Mouse (Mus musculus): ENCODE results near the gene Cep63. TPM values are rescaled to one million over a fixed set of nuclear protein-coding genes. Genes with fewer than 3 reads are reported as not detected.

The Cep63 gene
- total RNA-seq, 4 experiments from 2014 or later: 26.7 to 34.7 (median 31.2) TPM

DNA sequence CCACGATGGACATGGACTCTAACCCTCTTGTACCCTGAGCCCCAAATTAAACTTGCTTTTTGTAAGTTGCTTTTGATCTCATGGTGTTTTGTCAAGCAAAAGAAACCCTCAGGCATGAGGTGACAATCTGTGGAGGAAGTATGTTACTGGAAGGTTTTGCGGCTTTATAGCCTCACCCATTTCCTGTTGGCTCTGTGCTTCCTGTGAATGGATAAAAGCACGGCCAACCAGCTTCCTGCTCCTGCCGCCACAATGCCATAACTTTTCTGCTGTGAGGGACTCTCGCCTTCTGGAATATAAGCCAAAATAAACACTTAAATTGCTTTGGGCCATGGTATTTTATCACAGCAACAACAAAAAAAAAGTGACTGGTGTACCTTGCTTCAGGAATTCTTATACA, 48.9 kb downstream of the Cep63 start:
- no peak for DNase-seq (ENCODE audit: low spot score in 2 of 2)

DNA sequence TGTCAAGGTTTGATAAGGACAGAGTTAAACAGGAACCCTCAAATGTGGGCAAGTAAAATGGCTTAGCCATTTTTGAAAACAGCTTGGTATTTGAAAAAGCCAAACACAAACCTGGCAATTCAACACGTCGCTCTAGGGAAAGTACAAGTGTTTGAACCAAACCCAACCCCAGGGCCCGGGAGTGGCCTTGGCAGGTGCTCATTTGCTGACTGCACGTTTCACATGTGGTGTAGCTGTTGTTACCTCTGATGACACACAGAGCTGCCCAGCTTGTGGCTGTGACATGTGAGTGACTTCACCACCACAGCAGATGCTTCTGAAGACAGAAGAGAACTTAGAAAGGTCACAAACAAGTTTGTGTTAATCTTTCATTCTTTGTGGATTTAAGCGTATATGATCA, 53.4 kb downstream of the Cep63 start:
- no peak for DNase-seq (ENCODE audit: low spot score in 2 of 2)

DNA sequence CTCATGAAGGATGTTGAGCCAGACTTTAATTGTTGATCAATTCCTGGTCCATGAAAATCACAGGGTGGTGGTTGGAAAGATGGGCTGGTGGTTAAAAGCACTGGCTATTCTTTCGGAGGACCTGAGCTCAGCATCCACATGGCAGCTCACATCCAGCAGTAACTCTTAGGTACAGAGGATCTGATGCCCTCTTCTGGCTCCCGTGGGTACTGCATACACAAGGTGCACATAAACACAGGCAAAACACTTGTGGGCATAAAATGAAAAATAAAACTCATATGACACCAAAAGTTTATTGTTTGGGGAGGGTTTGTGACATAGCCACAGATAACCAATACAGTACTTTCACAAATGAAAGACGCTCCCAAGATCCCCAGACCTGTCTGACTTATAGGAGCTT, 67.9 kb downstream of the Cep63 start:
- no peak for DNase-seq (ENCODE audit: low spot score in 2 of 2)

DNA sequence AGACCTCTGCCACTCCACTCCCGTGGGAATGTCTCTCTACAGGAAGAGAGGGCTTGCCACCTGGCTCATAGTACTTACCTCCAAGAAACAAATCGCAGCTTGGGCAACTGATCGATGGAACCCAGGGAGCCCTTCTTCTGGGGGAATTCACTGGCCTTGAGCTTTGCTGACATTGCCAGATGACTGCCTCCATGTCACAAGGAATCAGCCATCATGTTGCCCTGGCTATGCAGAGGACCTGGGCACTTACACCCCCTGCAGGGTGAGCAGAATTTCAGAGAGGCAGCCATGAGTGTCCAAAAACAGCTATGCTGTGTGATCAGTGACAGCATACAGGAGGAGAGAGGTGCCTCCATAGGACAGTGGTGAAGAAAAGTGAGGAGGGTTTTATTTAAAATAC, 72.6 kb downstream of the Cep63 start:
- DNase-seq (ENCODE audit: low spot score in 2 of 2): no peak

DNA sequence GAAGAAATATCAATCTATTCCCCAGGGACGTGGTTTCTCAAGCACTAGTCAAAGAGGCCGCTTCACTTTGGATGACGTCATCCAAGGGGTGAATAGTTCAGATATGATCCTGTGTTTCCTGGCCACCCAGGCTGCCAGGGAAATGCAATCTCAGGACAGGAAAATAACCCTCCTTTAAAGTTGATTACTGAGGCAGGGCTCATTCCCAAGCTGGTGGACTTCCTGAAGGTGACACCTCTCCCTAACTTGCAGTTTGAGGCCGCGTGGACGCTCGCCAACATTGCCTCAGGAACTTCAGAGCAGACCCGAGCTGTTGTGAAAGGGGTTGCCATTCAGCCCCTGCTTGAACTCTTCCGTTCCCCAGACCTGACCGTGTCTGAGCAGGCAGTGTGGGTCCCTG, 74.6 kb downstream of the Cep63 start:
- DNase-seq (ENCODE audit: low spot score in 2 of 2): no peak

DNA sequence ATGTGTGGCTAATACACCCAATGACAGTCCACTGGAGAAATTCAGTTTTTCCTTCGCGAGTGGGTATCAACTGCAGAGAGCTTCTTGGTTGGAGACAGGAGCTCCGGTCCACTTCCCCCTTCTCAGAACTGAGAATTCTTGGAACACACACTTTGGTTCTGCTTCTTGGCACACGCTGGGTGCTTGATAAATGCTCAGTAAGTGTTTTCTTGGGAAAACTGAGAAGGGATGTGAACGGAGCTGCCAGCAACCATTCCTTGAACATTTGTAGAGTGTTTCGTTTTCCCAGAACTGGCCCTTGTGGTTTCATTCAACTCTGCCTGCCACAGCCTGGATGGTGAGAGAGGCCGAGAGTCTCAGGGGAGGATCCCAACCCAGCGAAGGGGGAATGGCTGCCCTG, 77.1 kb downstream of the Cep63 start:
- DNase-seq (ENCODE audit: low spot score in 2 of 2): no peak

DNA sequence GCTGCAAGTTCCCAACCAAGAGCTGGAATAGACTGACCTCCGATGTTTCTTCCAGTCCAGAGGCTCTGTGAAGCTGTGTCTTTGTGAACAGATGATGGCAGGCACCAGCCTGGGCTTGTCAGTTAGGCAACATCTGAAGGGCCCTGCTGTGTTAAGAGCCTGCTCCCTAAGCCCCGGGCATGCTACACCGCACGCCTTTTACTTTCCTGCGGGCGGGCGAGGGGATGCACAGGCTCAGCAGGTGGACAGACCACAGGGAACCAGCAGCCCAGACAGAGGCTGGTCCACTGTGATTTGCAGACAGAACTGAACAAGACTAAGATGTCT, 79.3 kb downstream of the Cep63 start:
- no peak for DNase-seq (ENCODE audit: low spot score in 2 of 2)

DNA sequence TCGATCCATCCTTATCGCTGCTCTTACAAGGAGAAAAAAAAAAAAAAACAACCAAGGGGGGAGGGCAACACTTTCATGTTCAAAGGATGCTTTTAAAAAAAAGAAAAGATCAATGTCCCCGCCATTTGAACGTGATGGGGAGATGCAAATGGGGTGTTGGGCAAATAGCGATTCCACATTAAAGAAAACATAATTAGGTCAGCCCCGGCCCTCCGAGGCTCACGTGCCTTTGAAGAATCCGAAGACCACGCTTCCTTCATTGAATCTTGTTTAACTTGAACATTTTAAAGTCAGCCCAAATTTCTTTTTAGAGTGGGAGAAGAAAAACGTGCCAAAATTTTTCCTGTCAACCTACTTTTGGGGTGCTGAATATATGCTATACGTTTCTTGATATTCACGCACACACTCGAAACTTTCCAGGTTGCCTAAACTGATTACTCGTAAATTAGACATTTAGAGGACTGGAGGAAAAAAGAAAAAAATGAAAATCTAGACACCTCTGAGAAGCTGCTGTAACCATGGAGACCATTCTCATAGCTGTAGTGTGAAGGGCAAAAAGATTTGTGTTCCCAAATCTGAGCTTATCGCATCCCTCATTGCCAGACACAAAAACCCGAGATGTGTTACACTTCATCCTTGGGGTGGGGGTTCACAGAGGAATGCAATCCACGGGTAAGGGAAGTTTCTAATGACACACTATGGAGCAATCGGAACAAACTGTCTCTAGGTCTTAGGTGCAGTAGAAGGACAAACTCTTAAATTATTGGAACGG, 79.9 kb downstream of the Cep63 start:
- no peak for DNase-seq (ENCODE audit: low spot score in 2 of 2)

DNA sequence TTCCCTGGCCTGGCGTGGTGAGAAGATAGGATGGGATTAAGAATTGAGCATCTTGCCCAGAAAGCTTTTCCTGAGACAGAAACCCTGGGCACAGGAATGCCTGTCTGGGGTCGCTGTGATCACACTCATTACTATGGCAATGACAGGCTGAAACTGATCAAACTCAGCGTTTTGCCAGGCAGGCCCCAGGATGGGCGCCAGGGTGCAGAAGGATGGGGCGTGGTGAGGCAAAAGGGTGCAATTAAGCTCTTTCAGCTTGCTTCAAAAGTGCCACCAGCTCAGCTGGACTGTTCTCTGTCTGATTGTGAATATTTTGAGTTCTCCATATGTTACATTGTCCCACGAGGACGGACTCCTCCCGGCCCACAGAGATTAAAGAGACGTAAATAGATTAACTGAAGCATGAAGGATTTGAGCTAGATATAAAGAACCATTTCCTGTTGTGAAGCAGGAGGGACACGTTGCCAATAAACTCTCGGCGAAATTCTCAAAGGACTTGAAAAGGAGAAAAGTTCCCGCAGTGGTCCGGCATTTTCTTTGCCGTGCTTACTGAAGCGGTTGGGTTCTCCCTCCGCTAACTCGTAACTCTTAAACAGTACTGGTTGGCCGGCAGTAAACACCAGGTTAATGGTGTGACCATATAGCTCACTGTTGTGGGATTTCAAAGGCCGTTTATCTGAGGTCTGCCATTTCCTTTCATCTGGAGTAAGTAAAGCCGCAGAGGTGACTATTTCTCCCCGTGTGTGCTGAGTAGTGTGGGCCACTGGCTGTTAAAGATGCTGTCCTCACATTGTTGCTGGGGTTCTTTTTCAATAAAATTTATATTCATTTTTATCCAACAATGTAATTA, 80.7 kb downstream of the Cep63 start:
- no peak for DNase-seq (ENCODE audit: low spot score in 2 of 2)

DNA sequence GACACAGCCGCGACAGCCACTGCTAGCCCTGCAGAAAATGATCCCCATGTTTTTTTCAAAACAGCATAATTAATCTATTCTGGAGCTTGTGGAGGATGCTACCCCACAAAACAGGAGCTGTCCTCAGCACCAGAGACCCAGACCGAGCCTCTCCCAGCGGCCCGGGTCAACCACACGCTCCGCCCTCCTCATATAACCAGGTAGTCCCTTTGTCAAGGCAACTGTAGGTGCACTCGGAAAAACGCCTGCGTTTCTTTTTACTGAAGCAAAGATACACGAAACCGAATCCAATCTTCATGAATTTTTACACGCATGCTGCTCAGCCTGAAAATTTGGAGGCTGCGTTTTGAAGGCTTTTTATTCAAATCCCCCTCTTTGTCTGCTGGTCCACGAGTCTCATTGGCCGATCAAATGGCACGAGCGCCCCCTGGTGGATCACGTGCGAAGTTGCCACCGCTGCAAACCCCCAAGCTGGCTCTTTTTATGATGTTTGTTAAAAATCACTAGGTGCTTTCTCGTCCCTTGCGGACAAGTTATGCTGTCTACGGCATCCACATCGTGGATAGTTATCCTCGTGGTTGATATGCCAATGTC, 81.5 kb downstream of the Cep63 start:
- peak; percentile 79 to 89 for DNase-seq (ENCODE audit: low spot score in 2 of 2)

DNA sequence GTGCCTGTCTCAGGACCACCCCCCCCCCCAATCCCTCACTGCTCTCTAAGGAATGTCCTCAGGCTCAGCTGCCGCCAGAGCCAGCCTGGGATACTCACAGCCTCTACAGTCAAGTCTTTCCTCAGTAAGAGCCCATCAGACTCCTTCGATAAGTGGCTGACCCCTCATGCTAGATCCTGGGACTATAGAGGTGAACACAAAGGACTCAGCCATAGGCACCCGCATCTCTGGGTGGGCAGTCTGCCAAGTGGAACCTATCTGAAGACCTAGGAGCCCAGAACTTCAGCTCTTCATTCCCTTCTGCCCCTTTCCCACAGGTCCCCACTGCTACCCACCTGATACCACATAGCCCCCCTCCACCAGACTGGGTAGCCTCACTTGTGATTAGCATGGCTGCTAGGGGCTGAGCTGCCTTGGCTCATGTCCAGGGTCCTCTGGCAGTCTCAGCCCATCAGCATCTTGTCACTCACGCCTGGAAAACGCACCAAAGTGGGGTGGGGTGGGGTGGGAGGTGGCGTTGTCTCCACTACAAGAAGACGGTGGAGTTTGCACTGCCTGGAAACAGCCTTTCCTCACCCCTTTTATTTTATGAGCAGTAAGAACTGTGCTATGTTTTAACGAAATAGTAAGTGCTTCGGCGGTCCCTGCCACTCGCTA, 82.1 kb downstream of the Cep63 start:
- DNase-seq (ENCODE audit: low spot score in 2 of 2): no peak

DNA sequence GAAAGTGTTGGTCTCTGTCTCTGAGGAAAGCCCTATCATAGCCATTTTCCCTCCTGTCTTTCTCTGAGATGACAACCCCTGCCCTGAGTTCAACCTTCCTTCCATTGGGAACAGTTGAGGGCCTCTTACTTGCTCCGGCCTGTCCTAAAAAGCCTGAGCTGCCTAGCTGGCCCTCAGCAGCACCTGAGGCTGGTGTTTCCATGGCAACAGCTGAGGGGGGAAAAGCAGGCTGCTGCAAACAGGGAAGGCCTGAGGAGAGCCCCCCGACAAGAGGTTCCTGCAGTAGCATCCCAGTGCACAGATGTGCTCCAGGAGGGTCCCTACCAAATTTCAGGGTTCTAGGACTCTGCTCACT, 82.6 kb downstream of the Cep63 start:
- no peak for DNase-seq (ENCODE audit: low spot score in 2 of 2)

DNA sequence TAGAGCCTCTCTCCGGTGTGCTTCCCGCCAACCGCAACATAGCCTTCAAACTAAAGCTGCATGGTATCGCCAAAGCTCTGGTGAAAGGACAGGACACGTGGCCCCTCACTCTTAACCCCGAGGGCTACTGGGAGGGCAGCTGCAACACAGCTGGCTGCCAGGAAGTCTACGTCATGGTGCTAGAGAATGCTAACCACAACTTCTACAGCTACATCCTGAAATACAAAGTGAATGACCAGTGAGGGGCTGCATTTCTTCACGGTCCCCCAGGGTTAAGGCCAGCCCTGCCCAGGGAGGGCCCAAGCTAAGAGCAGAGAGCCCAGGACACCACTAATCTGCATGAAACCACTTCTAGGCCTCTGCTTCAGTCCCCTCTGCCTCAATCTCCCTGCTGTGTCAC, 83.8 kb downstream of the Cep63 start:
- no peak for DNase-seq (ENCODE audit: low spot score in 2 of 2)

DNA sequence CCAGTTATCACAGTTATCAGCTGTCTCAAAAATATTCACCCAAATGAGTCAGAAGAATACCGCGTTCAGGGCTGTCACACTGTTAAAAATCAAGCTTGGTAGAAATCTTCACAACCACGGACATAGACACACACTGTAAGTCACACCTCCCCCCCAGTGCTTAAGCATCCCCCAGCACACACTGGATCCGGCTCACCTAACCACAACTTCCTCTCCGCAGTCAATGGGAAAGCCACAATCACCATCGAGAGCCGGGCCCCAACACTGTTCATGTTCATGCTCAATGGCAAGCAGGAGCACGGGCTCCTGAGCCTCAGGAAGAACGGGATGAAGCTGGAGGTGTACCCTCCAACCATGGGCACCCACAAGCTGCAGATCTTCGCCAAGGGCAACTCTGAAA, 84.7 kb downstream of the Cep63 start:
- no peak for DNase-seq (ENCODE audit: low spot score in 2 of 2)

DNA sequence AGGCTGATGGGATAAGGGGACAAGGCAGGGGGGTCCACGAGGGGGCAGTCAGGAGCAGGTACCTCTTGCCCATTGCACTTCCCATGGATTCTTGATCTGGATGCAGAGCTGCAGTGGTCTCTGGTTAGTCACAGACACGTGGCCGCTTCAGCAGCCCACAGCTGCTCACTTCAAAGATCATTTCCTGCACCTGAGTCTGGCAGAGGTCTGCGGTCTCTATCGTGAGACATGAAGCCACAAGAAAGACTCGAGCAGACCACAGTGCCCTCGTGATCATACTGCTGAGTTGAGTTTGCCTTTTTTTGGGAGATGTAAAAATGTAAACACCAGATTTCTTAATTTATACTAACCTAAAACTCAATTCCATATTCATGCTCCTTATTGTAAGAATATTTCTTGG, 86.6 kb downstream of the Cep63 start:
- no peak for DNase-seq (ENCODE audit: low spot score in 2 of 2)

DNA sequence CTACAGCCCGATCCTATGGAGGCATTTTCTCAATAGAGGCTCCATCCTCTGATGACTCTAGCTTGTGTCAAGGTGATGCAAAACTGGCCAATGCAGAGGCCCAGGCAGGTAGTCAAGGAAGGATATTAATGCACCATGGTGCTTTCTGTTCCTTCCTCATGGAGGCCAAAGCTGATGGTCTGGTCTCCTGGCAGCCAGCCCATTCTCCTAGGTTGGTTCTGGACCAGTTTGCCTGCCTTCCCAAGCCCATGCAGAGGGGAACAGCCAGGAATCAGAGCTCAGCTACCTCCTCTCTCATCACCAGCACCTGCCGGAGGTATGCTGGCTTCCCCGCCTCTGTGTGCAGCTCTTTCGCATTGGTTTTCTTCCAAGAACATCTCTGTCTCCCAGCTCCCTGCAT, 89.4 kb downstream of the Cep63 start:
- DNase-seq (ENCODE audit: low spot score in 2 of 2): no peak

Other genes with a start within 250 kb of the Cep63 start
- 1 to 10 TPM; 1.8 to 3.4 (median 2.7) TPM for gene Ky, start 120.8 kb downstream of the Cep63 start, total RNA-seq (2022)
- gene Anapc13, start 238 bp downstream of the Cep63 start, total RNA-seq (2022): 100 to 1,000 TPM in 3 of 4 experiments, 10 to 100 TPM in 1; 93.1 to 131 (median 114) TPM
- 10 to 100 TPM; 17.3 to 22.8 (median 20.6) TPM for gene Amotl2, start 90.1 kb upstream of the Cep63 start, total RNA-seq (2022)
- 10 to 100 TPM; 39.8 to 52.7 (median 43.4) TPM for gene Ryk, start 208.4 kb upstream of the Cep63 start, total RNA-seq (2022)